Mouse (Mus musculus): Measurements from ENCODE around the gene Olfr671. TPM values are rescaled to one million over a fixed set of nuclear protein-coding genes. Genes with fewer than 3 reads are reported as not detected.

Olfr671 gene
- polyA plus RNA-seq (2017; shearing (Covaris generic)): 0.13 TPM

GRCm38 (mm10) chr7:104979026-104979425 lies at the start of gene Olfr671:
TSS of gene Olfr671 (minus strand) at chr7:104979126.

GRCm38 (mm10) chr7:105028360-105028759 lies 49.4 kb upstream of the Olfr671 start, which contains the start of gene Olfr675:
TSS of gene Olfr675 (minus strand) at chr7:105028460.

GRCm38 (mm10) chr7:105001929-105002328 lies 23.0 kb upstream of the Olfr671 start, which contains the start of gene Olfr672:
TSS of gene Olfr672 (minus strand) at chr7:105002029.

GRCm38 (mm10) chr7:104962520-104962919 lies 16.4 kb downstream of the Olfr671 start, which contains the start of gene Olfr670:
TSS of gene Olfr670 (minus strand) at chr7:104962620.

GRCm38 (mm10) chr7:104933940-104934339 lies 45.0 kb downstream of the Olfr671 start, which contains the start of gene Olfr669:
TSS of gene Olfr669 (plus strand) at chr7:104934240.

DNA sequence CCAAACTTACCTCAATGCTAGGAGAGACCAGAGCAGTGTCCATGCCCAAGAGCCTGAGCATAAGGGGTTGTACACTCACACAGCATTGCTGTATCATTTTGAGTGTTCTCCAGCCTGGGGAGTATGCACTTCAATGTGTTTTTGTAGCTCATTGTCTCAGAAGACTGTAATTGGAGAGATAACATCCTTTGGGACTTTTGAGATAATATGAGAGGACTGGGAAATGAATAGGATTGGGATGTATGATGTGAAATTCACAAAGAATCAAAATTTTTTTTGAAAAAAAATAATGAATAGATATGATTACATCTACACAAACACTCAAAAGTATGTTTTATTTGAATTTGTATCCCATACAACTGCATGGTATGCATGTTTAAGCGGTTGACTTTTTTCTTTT lies 51.0 kb downstream of the Olfr671 start, which contains the start of gene Olfr668:
Gene Olfr668, minus strand, starts transcription at position 101 of the 400 bp plus-strand sequence.

Other genes starting within 250 kb of the Olfr671 start
- not detected for gene Usp17le, start 201.7 kb downstream of the Olfr671 start, polyA plus RNA-seq (2017; shearing (Covaris generic))
- not detected for gene Usp17lb, start 136.5 kb downstream of the Olfr671 start, polyA plus RNA-seq (2017; shearing (Covaris generic))
- gene Usp17la, start 122.1 kb downstream of the Olfr671 start, polyA plus RNA-seq (2017; shearing (Covaris generic)): 0.14 TPM
- not detected for gene Olfr665, start 101.1 kb downstream of the Olfr671 start, polyA plus RNA-seq (2017; shearing (Covaris generic))
- gene Olfr666, start 83.2 kb downstream of the Olfr671 start, polyA plus RNA-seq (2017; shearing (Covaris generic)): not detected
- gene Olfr667, start 57.6 kb downstream of the Olfr671 start, polyA plus RNA-seq (2017; shearing (Covaris generic)): not detected
- gene Olfr668, start 51.1 kb downstream of the Olfr671 start, polyA plus RNA-seq (2017; shearing (Covaris generic)): not detected
- gene Olfr669, start 44.9 kb downstream of the Olfr671 start, polyA plus RNA-seq (2017; shearing (Covaris generic)): not detected
- gene Olfr670, start 16.5 kb downstream of the Olfr671 start, polyA plus RNA-seq (2017; shearing (Covaris generic)): not detected
- gene Olfr672, start 22.9 kb upstream of the Olfr671 start, polyA plus RNA-seq (2017; shearing (Covaris generic)): not detected
- 0.08 TPM for gene Olfr675, start 49.3 kb upstream of the Olfr671 start, polyA plus RNA-seq (2017; shearing (Covaris generic))
- not detected for gene Olfr676, start 53.6 kb upstream of the Olfr671 start, polyA plus RNA-seq (2017; shearing (Covaris generic))
- gene Olfr677, start 72.2 kb upstream of the Olfr671 start, polyA plus RNA-seq (2017; shearing (Covaris generic)): not detected
- gene Olfr678, start 85.3 kb upstream of the Olfr671 start, polyA plus RNA-seq (2017; shearing (Covaris generic)): not detected
- not detected for gene Olfr679, start 102.1 kb upstream of the Olfr671 start, polyA plus RNA-seq (2017; shearing (Covaris generic))
- not detected for gene Olfr680-ps1, start 113.7 kb upstream of the Olfr671 start, polyA plus RNA-seq (2017; shearing (Covaris generic))
- not detected for gene Olfr681, start 137.7 kb upstream of the Olfr671 start, polyA plus RNA-seq (2017; shearing (Covaris generic))
- not detected for gene Olfr683, start 167.9 kb upstream of the Olfr671 start, polyA plus RNA-seq (2017; shearing (Covaris generic))
- gene Olfr684, start 184.5 kb upstream of the Olfr671 start, polyA plus RNA-seq (2017; shearing (Covaris generic)): not detected
- not detected for gene Olfr685, start 206.9 kb upstream of the Olfr671 start, polyA plus RNA-seq (2017; shearing (Covaris generic))
- gene Olfr686, start 228.4 kb upstream of the Olfr671 start, polyA plus RNA-seq (2017; shearing (Covaris generic)): not detected

Data from CD4-positive, CD25-positive, alpha-beta regulatory T cell (primary cell).